Mouse (Mus musculus): ENCODE results near the gene Smim27. TPM values are rescaled to one million over a fixed set of nuclear protein-coding genes. Genes with fewer than 3 reads are reported as not detected.

Gene Smim27
- polyA plus RNA-seq, 1 experiment from 2014 or later = 28.6 TPM

GRCm38 (mm10) chr4:40233062-40233664 is 36.2 kb upstream of the Smim27 start:
- H3K36me3 ChIP-seq (ENCODE audit: control insufficient read depth, insufficient read depth, low read length) = no peaks in the 10 kb centered on the region
- no peaks in the 10 kb centered on the region for H3K9me3 ChIP-seq (ENCODE audit: control insufficient read depth, low read length)
- no peaks in the 10 kb centered on the region for H3K4me1 ChIP-seq (ENCODE audit: control insufficient read depth, insufficient read depth, low read length)
- H3K9ac ChIP-seq (ENCODE audit: low read depth, low read length) = no peak overlapping the region
- no peak overlapping the region for H3K4me3 ChIP-seq (ENCODE audit: low read length)
- WGBS = 88% methylated on average over 7 of the region's 7 CpGs
- ATAC-seq (ENCODE audit: low FRiP score, low TSS enrichment) = no peak
- H3K27ac ChIP-seq (ENCODE audit: low read depth, low read length) = no peak overlapping the region
- no peaks in the 10 kb centered on the region for H3K27me3 ChIP-seq (ENCODE audit: control insufficient read depth, insufficient read depth, low read length)
- H3K4me2 ChIP-seq (replicated peaks; ENCODE audit: low read depth, low read length) = no peak overlapping the region

- ATAC-seq (ENCODE audit: low FRiP score, low TSS enrichment) = no peak
- H3K27ac ChIP-seq (ENCODE audit: low read depth, low read length) = no peak overlapping the region
- no peaks in the 10 kb centered on the region for H3K27me3 ChIP-seq (ENCODE audit: control insufficient read depth, insufficient read depth, low read length)
- 0 out of 2 replicates have a peak, but pooled peaks cover 4% of the 10 kb centered on the region for H3K4me1 ChIP-seq (ENCODE audit: control insufficient read depth, insufficient read depth, low read length)
- no peaks in the 10 kb centered on the region for H3K36me3 ChIP-seq (ENCODE audit: control insufficient read depth, insufficient read depth, low read length)
- no peak overlapping the region for H3K4me2 ChIP-seq (replicated peaks; ENCODE audit: low read depth, low read length)
- H3K4me3 ChIP-seq (ENCODE audit: low read length) = no peak overlapping the region
- H3K9ac ChIP-seq (ENCODE audit: low read depth, low read length) = no peak overlapping the region
- H3K9me3 ChIP-seq (ENCODE audit: control insufficient read depth, low read length) = no peaks in the 10 kb centered on the region
- 78% methylated on average over 6 of the region's 6 CpGs for WGBS
Measured at GRCm38 (mm10) chr4:40234256-40234655, 35.1 kb upstream of the Smim27 start.

GRCm38 (mm10) chr4:40236829-40237228 is 32.5 kb upstream of the Smim27 start:
- H3K4me3 ChIP-seq (ENCODE audit: low read length) = no peak overlapping the region
- no peaks in the 10 kb centered on the region for H3K36me3 ChIP-seq (ENCODE audit: control insufficient read depth, insufficient read depth, low read length)
- no peak overlapping the region for H3K4me2 ChIP-seq (replicated peaks; ENCODE audit: low read depth, low read length)
- no peak for ATAC-seq (ENCODE audit: low FRiP score, low TSS enrichment)
- H3K27ac ChIP-seq (ENCODE audit: low read depth, low read length) = no peak overlapping the region
- H3K4me1 ChIP-seq (ENCODE audit: control insufficient read depth, insufficient read depth, low read length) = 0 out of 2 replicates have a peak, but pooled peaks cover 4% of the 10 kb centered on the region
- no peaks in the 10 kb centered on the region for H3K9me3 ChIP-seq (ENCODE audit: control insufficient read depth, low read length)
- no peak overlapping the region for H3K9ac ChIP-seq (ENCODE audit: low read depth, low read length)
- H3K27me3 ChIP-seq (ENCODE audit: control insufficient read depth, insufficient read depth, low read length) = no peaks in the 10 kb centered on the region
- WGBS = 85% methylated on average over 4 of the region's 4 CpGs

GRCm38 (mm10) chr4:40238483-40239408 is 30.6 kb upstream of the Smim27 start:
- peak overlapping the region; percentile 84 for H3K4me2 ChIP-seq (replicated peaks; ENCODE audit: low read depth, low read length)

GRCm38 (mm10) chr4:40239409-40240271 is 29.7 kb upstream of the Smim27 start, which contains the start of gene Ddx58:
Gene Ddx58, minus strand, starts transcription at chr4:40239828.
- H3K4me3 ChIP-seq (ENCODE audit: low read length) = peak within 1 kb of the TSS; percentile 62
- WGBS = 1% methylated on average over 32 of the region's 35 CpGs
- no peaks in the 10 kb centered on the region for H3K36me3 ChIP-seq (ENCODE audit: control insufficient read depth, insufficient read depth, low read length)
- H3K4me2 ChIP-seq (replicated peaks; ENCODE audit: low read depth, low read length) = peak within 1 kb of the TSS; percentile 84
- peak within 1 kb of the TSS; percentile 53; the same call in 1 of the 2 replicates for H3K27ac ChIP-seq (ENCODE audit: low read depth, low read length)
- H3K27me3 ChIP-seq (ENCODE audit: control insufficient read depth, insufficient read depth, low read length) = no peaks in the 10 kb centered on the region
- 0 out of 2 replicates have a peak, but pooled peaks cover 4% of the 10 kb centered on the region for H3K4me1 ChIP-seq (ENCODE audit: control insufficient read depth, insufficient read depth, low read length)
- ATAC-seq (ENCODE audit: low FRiP score, low TSS enrichment) = peak; percentile 64; the same call in 1 of the 2 replicates
- H3K9me3 ChIP-seq (ENCODE audit: control insufficient read depth, low read length) = no peaks in the 10 kb centered on the region
- peak within 1 kb of the TSS; percentile 63 for H3K9ac ChIP-seq (ENCODE audit: low read depth, low read length)

More at GRCm38 (mm10) chr4:40238483-40239408, 30.6 kb upstream of the Smim27 start:
- 0 out of 2 replicates have a peak, but pooled peaks cover 4% of the 10 kb centered on the region for H3K4me1 ChIP-seq (ENCODE audit: control insufficient read depth, insufficient read depth, low read length)
- H3K27ac ChIP-seq (ENCODE audit: low read depth, low read length) = peak overlapping the region; percentile 53; the same call in 1 of the 2 replicates
- peak; percentile 61 for ATAC-seq (ENCODE audit: low FRiP score, low TSS enrichment)
- H3K27me3 ChIP-seq (ENCODE audit: control insufficient read depth, insufficient read depth, low read length) = no peaks in the 10 kb centered on the region
- H3K36me3 ChIP-seq (ENCODE audit: control insufficient read depth, insufficient read depth, low read length) = no peaks in the 10 kb centered on the region
- 2% methylated on average over 17 of the region's 17 CpGs for WGBS
- peak overlapping the region; percentile 62 for H3K4me3 ChIP-seq (ENCODE audit: low read length)
- H3K9me3 ChIP-seq (ENCODE audit: control insufficient read depth, low read length) = no peaks in the 10 kb centered on the region
- peak overlapping the region; percentile 63; the same call in 1 of the 2 replicates for H3K9ac ChIP-seq (ENCODE audit: low read depth, low read length)

GRCm38 (mm10) chr4:40240272-40240744 is 29.1 kb upstream of the Smim27 start:
- Histone ChIP-seq H3K4me1 (ENCODE audit: control insufficient read depth, insufficient read depth, low read length) (0 out of 2 replicates have a peak, but pooled peaks cover 4% of the 10 kb centered on the region), H3K27ac (ENCODE audit: low read depth, low read length) (no peak overlapping the region), H3K9me3 (ENCODE audit: control insufficient read depth, low read length) (no peaks in the 10 kb centered on the region), H3K4me2 (replicated peaks; ENCODE audit: low read depth, low read length) (peak overlapping the region; percentile 84), H3K4me3 (ENCODE audit: low read length) (peak overlapping the region; percentile 62), H3K27me3 (ENCODE audit: control insufficient read depth, insufficient read depth, low read length) (no peaks in the 10 kb centered on the region), H3K9ac (ENCODE audit: low read depth, low read length) (no peak overlapping the region), H3K36me3 (ENCODE audit: control insufficient read depth, insufficient read depth, low read length) (no peaks in the 10 kb centered on the region)
- ATAC-seq (ENCODE audit: low FRiP score, low TSS enrichment) = peak; percentile 76
- 24% methylated on average over 5 of the region's 5 CpGs for WGBS

GRCm38 (mm10) chr4:40241928-40242327 is 27.5 kb upstream of the Smim27 start:
- Histone ChIP-seq H3K36me3 (ENCODE audit: control insufficient read depth, insufficient read depth, low read length) (no peaks in the 10 kb centered on the region), H3K27me3 (ENCODE audit: control insufficient read depth, insufficient read depth, low read length) (no peaks in the 10 kb centered on the region), H3K4me3 (ENCODE audit: low read length) (no peak overlapping the region), H3K27ac (ENCODE audit: low read depth, low read length) (no peak overlapping the region), H3K4me2 (replicated peaks; ENCODE audit: low read depth, low read length) (no peak overlapping the region), H3K9ac (ENCODE audit: low read depth, low read length) (no peak overlapping the region), H3K4me1 (ENCODE audit: control insufficient read depth, insufficient read depth, low read length) (0 out of 2 replicates have a peak, but pooled peaks cover 4% of the 10 kb centered on the region), H3K9me3 (ENCODE audit: control insufficient read depth, low read length) (no peaks in the 10 kb centered on the region)
- ATAC-seq (ENCODE audit: low FRiP score, low TSS enrichment) = no peak
- WGBS = 52% methylated on average over 6 of the region's 6 CpGs

- no peaks in the 10 kb centered on the region for H3K9me3 ChIP-seq (ENCODE audit: control insufficient read depth, low read length)
- H3K27ac ChIP-seq (ENCODE audit: low read depth, low read length) = no peak overlapping the region
- H3K4me3 ChIP-seq (ENCODE audit: low read length) = no peak overlapping the region
- H3K9ac ChIP-seq (ENCODE audit: low read depth, low read length) = no peak overlapping the region
- H3K27me3 ChIP-seq (ENCODE audit: control insufficient read depth, insufficient read depth, low read length) = no peaks in the 10 kb centered on the region
- H3K4me1 ChIP-seq (ENCODE audit: control insufficient read depth, insufficient read depth, low read length) = 0 out of 2 replicates have a peak, but pooled peaks cover 4% of the 10 kb centered on the region
- no peaks in the 10 kb centered on the region for H3K36me3 ChIP-seq (ENCODE audit: control insufficient read depth, insufficient read depth, low read length)
- ATAC-seq (ENCODE audit: low FRiP score, low TSS enrichment) = no peak
- 91% methylated on average over 4 of the region's 4 CpGs for WGBS
- no peak overlapping the region for H3K4me2 ChIP-seq (replicated peaks; ENCODE audit: low read depth, low read length)
Measured at GRCm38 (mm10) chr4:40243006-40243405, 26.4 kb upstream of the Smim27 start.

Measured in kidney, embryonic 14.5 days (tissue).